Mouse (Mus musculus) bone marrow macrophage, adult 2 months (primary cell): ENCODE data around the gene Tanc2.

Source experiments
- CTCF ChIP-seq: IDR thresholded peaks from 2 replicates; pipeline ENCODE4 v1.5.1; 2012; ENCODE audit warnings: low read depth, mild to moderate bottlenecking, low read length, moderate library complexity
- POLR2A ChIP-seq: IDR thresholded peaks from 2 replicates; pipeline ENCODE4 v1.6.1; 2012; ENCODE audit warnings: mild to moderate bottlenecking, low read depth, low read length, borderline replicate concordance

- no peak for TF ChIP-seq POLR2A
- TF ChIP-seq CTCF, result no peak
Measured at GRCm38 (mm10) chr11:105558803-105559505, 30.8 kb upstream of the Tanc2 start.
